Mouse (Mus musculus): ENCODE data around the gene Kif26b.

GRCm38 (mm10) chr1:178528431-178529351, at the start of gene Kif26b:
- no peak for TF ChIP-seq POLR2A (IDR thresholded peaks at IDR 0.05; ENCODE audit: low read depth, low read length)
- no peak for TF ChIP-seq CTCF (IDR thresholded peaks at IDR 0.05; ENCODE audit: extremely low read depth, insufficient read depth, insufficient read length, insufficient replicate concordance)
